Mouse (Mus musculus): ENCODE results near the gene Eif4a3.
"Not testable (repeated sequence)": the region's sequence is repeated elsewhere in the genome, so short reads cannot be mapped to it uniquely, and the experiment has no call there.

Eif4a3 gene

DNA sequence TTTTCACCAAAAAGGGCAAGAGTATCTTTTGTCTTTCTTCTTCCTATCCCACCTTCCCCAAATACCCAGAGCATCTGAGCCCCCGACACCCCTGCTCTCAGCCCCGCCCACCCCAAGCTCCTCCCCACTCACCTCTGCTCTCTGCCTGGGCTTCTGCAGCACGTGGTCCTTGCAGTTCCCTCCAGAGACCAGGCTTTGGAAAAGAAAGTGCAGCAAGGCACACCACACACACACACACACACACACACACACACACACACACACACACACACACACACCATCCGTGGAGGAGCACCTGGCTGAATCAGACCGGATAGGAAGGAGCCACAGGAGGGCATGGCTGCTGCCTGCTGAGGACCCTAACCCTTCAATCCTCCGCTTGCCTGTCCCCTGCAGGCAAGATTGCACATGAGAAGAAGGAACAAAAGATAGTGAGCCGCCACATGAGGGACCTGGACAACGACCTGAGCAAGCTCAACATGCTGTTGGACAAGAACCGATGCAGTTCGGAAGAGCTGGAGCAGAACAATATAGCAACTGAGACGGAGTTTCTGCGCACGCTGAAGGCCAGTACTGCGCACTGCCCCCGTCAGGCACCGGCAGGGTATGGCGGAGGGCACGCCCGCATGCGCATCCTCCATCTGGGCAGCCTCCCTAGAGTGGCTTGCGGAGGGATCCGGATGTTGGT is 46.9 kb downstream of the Eif4a3 start:
- in situ Hi-C loops (cut with MboI; ENCODE audit: low sequenced_read_pairs), result no loop called here

DNA sequence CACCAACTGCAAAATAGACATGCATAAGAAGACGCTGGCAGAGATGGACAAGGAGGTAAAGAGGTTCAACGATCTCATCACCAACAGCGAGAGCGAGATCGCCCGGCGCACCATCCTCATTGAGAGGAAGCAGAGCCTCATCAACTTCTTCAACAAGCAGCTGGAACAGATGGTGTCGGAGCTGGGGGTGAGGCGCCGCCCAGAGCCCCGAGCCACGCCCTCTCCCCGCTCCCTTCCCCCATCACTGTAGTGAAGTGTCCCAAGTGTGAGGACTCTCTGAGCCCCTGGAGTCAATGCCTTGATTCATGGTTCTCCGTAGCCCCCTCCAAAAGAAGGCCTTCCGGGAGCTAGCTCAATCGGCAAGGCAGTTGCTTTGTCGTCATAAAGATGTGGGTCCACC is 48.9 kb downstream of the Eif4a3 start:
- in situ Hi-C loops (cut with MboI; ENCODE audit: low sequenced_read_pairs), result no loop called here

DNA sequence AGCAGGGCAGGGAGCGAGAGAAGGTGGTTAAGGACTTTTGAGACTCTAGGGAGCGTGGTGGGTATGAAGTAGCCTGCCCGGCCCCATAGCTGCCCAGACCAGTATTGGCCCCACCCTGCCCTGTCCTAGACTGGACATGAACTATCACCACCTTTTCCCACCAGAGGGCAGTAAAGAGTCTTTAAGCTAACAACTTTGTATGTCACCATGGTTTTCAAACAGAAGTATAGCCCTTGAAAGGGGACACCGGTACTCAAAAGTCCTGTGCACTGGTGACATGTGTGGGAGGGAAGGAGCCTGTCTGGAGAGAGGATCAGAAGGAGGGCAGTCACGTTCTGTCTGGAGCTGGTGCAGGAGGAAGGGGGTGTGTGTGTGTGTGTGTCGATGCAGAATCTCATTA is 50.9 kb downstream of the Eif4a3 start:
- in situ Hi-C loops (cut with MboI; ENCODE audit: low sequenced_read_pairs), result no loop called here

DNA sequence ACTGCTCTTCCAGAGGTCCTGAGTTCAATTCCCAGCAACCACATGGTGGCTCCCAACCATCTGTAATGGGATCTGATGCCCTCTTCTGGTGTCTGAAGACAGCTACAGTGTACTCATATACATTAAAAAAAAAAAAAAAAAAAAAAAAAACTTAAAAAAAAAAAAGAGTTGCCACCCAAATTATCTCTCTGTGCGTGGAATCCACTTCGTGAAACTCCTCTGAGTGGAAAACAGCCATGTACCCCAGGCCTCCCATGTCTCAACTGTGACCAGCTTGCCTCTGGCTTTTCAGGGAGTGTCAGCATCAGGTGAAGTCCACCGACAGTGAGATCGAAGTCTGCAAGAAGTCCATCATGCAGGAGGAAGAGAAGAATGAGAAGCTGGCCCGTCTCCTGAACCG is 54.3 kb downstream of the Eif4a3 start:
- in situ Hi-C loops (cut with MboI; ENCODE audit: low sequenced_read_pairs), result not testable (repeated sequence)

DNA sequence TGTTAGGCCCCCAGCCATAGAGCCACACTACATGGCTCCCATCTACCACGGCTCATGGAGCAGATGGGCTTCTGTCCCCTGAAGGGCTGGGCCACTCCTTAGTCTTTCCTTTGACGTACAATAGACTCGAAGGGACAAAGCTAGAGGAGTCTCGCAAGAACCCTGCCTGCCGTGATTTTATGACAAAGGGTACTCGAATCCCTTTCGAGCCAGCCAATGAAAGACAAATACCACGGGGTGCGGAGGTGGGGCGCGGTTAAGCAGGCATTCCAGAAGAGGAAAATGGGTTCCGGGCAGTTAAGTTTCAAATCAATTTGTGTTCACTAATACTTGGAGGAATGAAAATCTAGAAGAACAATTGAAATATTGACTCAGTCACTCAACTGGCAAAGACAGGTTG is 60.4 kb downstream of the Eif4a3 start:
- in situ Hi-C loops (cut with MboI; ENCODE audit: low sequenced_read_pairs), result no loop called here
